Mouse (Mus musculus) embryonic stem cell, embryonic (primary cell): ENCODE data around the gene Uts2r.

Source experiments
- CTCF ChIA-PET, 4 experiments: fragments of 300-600 bp in 2 of 4; fragments of 350-600 bp in 2 of 4; sonication (Branson Sonifier 250); formaldehyde crosslinking; loops; one replicate each; lab custom pipeline; 2022; ENCODE audit warnings: inconsistent platforms in 2 of 4; lab: Charles Lee
- POLR2A ChIA-PET, 4 experiments: fragments of 300-600 bp in 2 of 4; fragments of 350-600 bp in 2 of 4; sonication (Branson Sonifier 250); formaldehyde crosslinking; loops; one replicate each; lab custom pipeline; 2022; ENCODE audit warnings: antibody characterized with exemption in 4 of 4, inconsistent platforms in 1 of 4; lab: Charles Lee

Gene Uts2r

DNA sequence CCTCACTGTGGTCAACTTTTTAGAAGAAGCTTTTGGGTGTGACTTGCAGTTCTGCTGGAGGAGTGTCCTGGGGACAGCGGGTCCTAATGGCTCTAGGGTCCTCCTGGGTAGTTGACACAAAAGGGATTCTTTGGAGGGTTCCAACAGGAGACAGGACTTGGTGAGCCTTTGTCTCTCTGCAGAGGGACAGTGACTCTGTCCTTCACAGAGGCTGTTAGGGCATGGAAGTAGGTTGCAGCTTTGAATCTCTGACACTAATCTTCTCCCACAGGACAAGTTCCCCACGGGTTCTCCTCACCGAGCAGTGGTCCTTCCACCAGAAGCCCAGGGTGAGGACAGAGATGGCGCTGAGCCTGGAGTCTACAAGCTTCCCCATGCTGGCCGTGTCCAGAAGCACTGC lies at the start of gene Uts2r:
TSS of gene Uts2r (plus strand) at position 301 of the 400 bp plus-strand sequence.
- ChIA-PET POLR2A (interaction anchor here in 3 of 4 experiments (1.1 to 3.8 kb wide), 6 partner anchors 9 to 228 kb away, joined by 3 to 24 read pairs (median 8); partner anchors contain the start of genes Tex19.1 (in 3 of the 3) and Rab40b (in 1 of the 3)), CTCF (interaction anchor here in 2 of 4 experiments (0.7 to 1.3 kb wide), 2 partner anchors 16 to 107 kb away, joined by 3 read pairs; no protein-coding TSS in a partner anchor)

DNA sequence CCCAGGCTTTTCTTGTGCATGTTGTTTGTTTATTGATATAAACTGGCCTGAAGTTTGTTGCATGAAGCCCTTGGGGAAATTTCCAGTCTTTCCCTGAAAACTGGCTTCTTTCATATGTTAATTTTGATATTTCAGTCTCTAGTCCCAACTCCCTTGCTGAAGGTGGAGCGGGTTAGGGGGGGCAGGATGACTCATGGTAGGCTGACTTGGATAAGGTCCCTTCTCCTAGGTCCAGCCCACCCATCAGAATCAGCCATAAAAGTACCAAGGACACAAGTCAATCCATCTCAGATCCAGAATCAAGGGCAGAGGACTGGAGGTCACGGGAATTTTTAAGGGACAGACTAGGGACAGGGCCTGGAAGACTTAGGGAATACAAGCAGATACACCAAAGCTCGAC lies 49.0 kb upstream of the Uts2r start:
- POLR2A ChIA-PET: interaction anchor here in 2 of 4 experiments (1.2 to 1.5 kb wide), 2 partner anchors 35 kb away, joined by 4 to 5 read pairs; partner anchors contain the start of gene Tex19.1 (in 2 of the 2)
- CTCF ChIA-PET: no interaction called here

DNA sequence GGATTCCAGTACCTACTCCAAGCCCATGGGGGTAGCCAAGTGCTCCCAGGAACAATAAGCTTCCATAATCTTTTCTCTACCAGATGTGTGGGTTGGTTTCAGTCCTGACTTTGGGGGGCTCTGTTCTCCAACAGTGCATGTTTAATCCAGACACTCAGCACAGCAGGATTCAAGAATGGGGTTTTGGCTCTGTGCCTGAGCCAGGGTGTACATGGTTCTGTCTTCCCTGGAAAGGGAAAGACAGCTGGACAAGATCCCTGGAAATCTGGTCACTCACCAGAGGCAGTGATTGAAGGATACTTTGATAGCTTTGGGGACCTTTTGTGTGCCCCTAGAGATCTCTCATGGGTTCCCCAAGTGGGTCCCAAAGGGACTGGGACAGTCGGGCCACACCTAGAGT lies 48.5 kb upstream of the Uts2r start:
- CTCF ChIA-PET: no interaction called here
- POLR2A ChIA-PET: interaction anchor here in 2 of 4 experiments (0.9 to 1.5 kb wide), 3 partner anchors 14 to 34 kb away, joined by 4 to 5 read pairs (median 5); partner anchors contain the start of gene Tex19.1 (in 2 of the 2)

DNA sequence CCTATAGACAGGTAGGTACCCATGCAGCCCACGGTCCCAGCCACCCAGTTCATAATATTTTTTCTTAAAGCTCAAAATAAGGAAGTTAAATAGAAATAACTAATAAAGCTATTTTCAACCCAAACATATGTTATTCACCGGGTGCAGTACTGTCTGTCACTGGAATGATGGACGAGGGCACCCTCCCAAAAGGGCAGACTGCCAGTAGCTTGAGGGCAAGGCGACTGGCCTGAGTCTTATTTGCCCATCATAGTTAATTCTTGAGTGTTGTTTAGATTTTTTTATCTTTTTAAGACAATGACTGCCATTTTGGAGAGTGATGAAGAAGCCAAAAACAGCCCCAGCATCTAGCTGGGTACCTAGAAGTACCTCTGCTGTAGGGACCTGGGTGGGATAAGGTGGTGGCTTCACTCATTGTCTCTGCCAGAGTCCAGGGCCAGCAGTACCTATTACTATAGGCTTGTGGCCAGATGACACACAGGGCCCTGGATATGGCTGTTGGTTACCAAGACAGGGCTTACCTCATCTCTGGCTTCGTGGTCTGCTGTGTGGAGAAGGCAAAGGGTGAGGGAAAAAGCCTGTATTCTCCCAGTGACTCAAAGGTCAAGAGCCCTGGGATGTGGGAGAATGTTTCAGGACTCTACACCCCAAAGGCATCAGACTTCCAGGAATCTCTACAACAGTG lies 47.8 kb upstream of the Uts2r start:
- ChIA-PET POLR2A (interaction anchor here in 2 of 4 experiments (0.9 to 1.5 kb wide), 3 partner anchors 14 to 34 kb away, joined by 4 to 5 read pairs (median 5); partner anchors contain the start of gene Tex19.1 (in 2 of the 2)), CTCF (interaction anchor here in 1 of 4 experiments (1.9 kb wide), 1 partner anchor 59 kb away, joined by 4 read pairs; no protein-coding TSS in a partner anchor)

DNA sequence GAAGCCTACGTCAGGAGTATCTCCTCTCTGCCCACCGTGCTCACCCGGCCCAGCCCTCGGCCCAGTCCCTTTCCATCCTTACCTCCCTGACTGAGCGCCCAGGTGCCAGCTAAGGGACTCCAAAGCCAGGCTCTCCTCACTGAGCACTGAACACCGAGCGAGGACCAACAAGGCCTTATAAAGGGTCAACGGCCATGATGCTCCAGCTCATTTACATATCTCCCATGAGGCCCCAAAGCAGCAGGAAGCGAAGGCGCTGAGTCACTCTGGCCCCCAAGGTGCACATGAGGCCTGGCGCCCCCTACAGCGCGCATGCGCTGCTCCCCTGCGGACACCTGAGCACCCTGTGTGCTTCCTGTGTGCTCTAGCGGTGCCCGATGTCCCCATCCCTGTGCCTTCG lies 42.0 kb upstream of the Uts2r start:
- CTCF ChIA-PET: interaction anchor here in 2 of 4 experiments (0.9 to 2.5 kb wide), 8 partner anchors 8 to 397 kb away, joined by 3 to 8 read pairs (median 4); no protein-coding TSS in a partner anchor

DNA sequence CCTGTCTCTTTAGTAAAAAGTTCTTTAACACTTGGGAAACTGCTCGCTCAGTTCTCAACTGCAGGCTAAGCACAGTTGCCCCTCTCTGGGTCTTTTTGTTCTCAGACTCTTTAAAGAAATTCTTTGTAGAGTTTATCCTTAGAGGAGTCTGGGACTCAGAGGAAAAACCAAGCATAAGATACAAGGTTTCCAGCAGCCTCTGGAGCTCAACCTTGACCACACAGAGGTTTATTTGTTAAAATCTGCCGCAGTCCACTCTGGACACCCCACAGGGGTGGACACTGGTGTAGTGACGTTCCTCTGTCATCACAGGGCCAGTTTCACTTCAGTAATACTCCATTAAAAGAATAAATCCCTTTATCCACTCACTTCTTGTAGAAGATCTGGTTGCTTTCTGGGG lies 41.5 kb upstream of the Uts2r start, which contains the start of gene Tex19.2:
TSS of gene Tex19.2 (minus strand) at position 101 of the 400 bp plus-strand sequence.
- CTCF ChIA-PET: interaction anchor here in 3 of 4 experiments (0.7 to 2.5 kb wide), 6 partner anchors 8 to 205 kb away, joined by 3 to 8 read pairs (median 4); no protein-coding TSS in a partner anchor

More for the DNA sequence above, 42.0 kb upstream of the Uts2r start:
- POLR2A ChIA-PET: interaction anchor here in 3 of 4 experiments (0.9 to 6.8 kb wide), 12 partner anchors 8 to 216 kb away, joined by 3 to 63 read pairs (median 4); partner anchors contain the start of genes Tex19.1 (in 3 of the 3), Csnk1d (in 1 of the 3) and Narf (in 1 of the 3)

DNA sequence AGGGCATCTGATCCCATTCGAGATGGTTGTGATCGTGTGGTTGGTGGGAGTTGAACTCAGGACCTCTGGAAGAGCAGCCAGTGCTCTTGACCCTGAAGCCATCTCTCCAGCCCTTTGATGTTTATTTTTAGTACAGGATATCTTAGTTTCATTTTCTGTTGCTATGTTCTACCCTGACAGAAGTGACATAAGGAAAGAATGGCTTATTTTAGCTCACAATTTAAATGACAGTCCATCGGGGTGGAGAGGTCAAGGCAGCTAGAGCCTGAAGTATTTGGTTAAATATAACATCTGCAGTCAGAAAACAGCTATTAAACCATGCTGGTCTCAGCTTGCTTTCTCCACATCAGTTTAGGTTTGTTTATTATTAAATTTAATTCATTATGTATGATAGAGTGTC lies 38.9 kb upstream of the Uts2r start:
- ChIA-PET CTCF (interaction anchor here in 1 of 4 experiments (0.6 kb wide), 1 partner anchor 99 kb away, joined by 3 read pairs; no protein-coding TSS in a partner anchor), POLR2A (interaction anchor here in 2 of 4 experiments (5.1 to 6.8 kb wide), 2 partner anchors 25 to 26 kb away, joined by 37 to 63 read pairs; partner anchors contain the start of gene Tex19.1 (in 2 of the 2))

More for the DNA sequence above, 41.5 kb upstream of the Uts2r start, which contains the start of gene Tex19.2:
- POLR2A ChIA-PET: interaction anchor here in 3 of 4 experiments (0.9 to 6.8 kb wide), 11 partner anchors 8 to 217 kb away, joined by 3 to 63 read pairs (median 4); partner anchors contain the start of genes Tex19.1 (in 3 of the 3), Csnk1d (in 1 of the 3) and Narf (in 1 of the 3)

DNA sequence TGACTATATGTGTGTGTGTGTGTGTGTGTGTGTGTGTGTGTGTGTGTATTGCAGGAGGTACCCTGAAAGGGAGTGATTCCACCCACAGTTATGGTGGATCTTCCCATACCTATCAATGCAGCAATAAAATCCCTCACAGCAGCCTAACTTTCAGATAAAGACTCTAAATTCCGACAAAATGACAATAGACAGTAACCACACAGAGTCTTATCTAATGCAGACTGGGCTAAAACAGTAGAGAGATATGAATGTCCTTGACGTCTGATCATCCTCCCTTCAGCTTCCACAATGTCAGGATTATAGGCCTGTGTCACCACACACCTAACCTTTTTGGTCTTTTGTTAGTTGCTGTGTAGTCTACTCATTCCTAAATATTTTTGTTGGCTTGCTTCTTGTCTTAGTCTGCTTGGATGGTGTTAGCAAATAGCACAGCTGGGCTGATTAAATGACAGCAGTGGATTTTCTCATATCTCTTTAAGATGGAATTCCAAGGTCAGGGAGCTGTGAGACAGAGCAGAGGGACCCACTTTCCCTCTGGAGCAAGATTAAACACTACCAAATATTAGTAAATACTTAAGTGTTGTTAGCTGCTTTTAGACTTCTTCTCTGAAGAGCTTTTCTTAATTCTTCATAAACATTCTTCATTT lies 37.9 kb upstream of the Uts2r start:
- ChIA-PET CTCF (no interaction called here), POLR2A (interaction anchor here in 2 of 4 experiments (1.2 to 1.3 kb wide), 2 partner anchors 10 to 21 kb away, joined by 3 read pairs; no protein-coding TSS in a partner anchor)

DNA sequence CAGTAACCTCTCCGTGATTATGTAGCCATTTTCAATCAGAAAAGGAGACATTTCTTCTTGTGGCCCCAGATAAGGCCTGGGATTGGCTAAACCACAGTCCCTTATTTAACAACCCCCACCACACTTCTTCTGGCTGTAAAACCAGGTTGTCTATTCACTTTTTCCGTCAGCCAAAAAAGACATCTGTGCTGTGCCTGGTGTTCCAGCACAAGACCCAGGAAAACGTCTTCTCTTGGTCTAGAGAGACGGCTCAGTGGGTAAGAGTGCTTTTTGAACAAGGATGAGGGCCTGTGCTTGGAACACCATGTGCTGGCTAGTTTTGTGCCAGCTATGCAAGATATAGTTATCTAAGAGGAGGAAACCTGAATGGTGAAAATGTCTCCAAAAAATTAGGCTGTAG lies 36.6 kb upstream of the Uts2r start:
- ChIA-PET POLR2A (interaction anchor here in 2 of 4 experiments (1.2 to 1.3 kb wide), 2 partner anchors 22 to 222 kb away, joined by 3 read pairs; no protein-coding TSS in a partner anchor), CTCF (interaction anchor here in 2 of 4 experiments (0.6 to 1.8 kb wide), 3 partner anchors 403 to 1006 kb away, joined by 3 to 4 read pairs (median 4); no protein-coding TSS in a partner anchor)

DNA sequence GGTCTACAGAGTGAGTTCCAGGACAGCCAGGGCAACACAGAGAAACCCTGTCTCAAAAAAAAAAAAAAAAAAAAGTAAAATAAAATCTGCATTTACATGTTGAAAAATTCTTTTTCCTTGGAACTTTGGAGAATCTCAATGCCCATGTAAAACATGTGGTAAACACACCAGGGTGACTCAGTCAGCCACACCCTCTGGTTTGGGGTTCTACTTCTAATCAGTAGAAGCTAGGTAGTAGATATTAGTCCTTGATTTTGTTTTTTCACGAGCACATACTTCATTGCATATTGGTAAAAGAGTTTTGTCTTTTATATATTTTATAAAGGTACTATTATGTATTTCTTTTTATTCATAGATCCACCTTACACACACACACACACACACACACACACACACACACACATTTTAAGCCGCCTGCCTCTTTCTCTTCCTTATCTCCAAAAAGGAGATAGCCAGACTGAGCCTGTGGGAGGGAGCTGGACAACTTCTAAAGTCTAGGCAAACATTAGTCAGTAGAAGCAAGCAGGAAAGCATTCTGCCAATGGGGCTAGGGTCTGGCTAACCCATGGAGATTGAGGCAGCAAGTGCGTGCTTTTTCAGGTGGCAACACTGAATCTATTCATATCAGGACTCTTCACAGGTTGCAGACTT lies 34.4 kb upstream of the Uts2r start:
- CTCF ChIA-PET: interaction anchor here (0.5 to 1.9 kb wide), 45 partner anchors 8 to 756 kb away, joined by 3 to 13 read pairs (median 4); partner anchors contain the start of genes Cd7 (in 1 of the 4), Rac3 (in 1 of the 4), Tex19.1 (in 1 of the 4) and Tex19.2 (in 1 of the 4)
- POLR2A ChIA-PET: interaction anchor here in 3 of 4 experiments (0.5 to 2.2 kb wide), 16 partner anchors 8 to 493 kb away, joined by 3 to 17 read pairs (median 4); partner anchors contain the start of genes Tex19.1 (in 2 of the 3) and Tex19.2 (in 1 of the 3)

DNA sequence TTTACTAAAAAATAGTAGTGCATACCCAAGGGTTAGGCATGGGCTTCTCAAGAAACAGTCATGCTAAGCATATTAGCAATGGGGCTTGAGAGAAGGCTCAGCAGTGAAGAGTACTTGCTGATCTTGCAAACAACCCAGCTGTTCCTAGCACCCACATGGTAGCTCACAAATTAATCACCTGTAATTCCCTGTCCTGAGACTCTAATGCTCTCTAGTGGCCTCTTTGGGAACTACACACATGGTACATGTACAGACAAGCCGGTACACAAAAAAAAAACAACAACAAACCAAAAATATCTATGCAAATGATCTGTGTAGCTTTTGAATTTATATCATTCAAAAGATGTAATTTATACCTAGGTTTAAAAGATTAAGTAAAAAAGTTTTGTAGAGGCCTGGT lies 33.7 kb upstream of the Uts2r start:
- ChIA-PET CTCF (interaction anchor here (0.5 to 1.9 kb wide), 44 partner anchors 9 to 757 kb away, joined by 3 to 13 read pairs (median 4); partner anchors contain the start of genes Cd7 (in 1 of the 4), Rac3 (in 1 of the 4), Tex19.1 (in 1 of the 4) and Tex19.2 (in 1 of the 4)), POLR2A (interaction anchor here (0.6 to 2.2 kb wide), 16 partner anchors 8 to 494 kb away, joined by 3 to 17 read pairs (median 3); partner anchors contain the start of genes Tex19.1 (in 3 of the 4) and Tex19.2 (in 1 of the 4))

DNA sequence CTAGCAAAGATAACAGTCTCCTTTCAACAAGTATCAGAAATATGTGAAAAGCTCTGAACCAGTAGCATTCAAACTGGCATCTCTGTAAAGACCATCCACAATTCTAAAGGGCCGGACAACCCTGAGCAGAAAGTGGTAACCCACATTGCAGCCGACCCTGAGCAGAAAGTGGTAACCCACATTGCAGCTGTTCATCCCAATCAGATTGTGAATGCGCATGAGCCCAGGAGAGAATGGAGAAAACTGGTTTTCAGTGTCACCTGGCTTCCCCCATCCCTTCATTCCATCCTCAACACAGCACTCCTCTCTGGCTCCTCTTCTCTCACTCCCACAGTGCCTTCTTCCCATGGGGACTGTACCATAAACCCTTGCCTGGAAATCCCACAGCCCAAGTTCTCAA lies 32.6 kb upstream of the Uts2r start:
- POLR2A ChIA-PET: interaction anchor here in 1 of 4 experiments (1.3 kb wide), 1 partner anchor 18 kb away, joined by 3 read pairs; the partner anchor contains the start of gene Tex19.1
- CTCF ChIA-PET: no interaction called here

DNA sequence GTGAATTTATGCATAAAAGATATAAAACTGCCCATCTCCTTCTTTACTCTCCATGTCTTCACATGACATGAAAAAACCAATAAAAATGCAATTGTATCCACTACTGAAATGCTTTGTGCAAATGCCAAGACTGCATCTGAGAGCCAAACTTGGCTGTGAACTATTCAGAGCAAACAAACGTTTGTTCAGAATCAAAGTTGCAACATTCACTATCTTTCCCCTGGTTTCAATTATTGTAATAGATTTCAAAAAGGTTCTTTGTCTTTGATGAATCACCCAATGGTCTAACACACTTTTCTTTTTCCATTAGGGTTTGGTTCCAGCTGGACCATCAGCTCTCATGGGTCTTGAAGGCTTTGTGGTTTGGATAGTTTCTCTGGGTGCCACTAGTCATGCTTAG lies 30.5 kb upstream of the Uts2r start:
- ChIA-PET CTCF (no interaction called here), POLR2A (interaction anchor here in 2 of 4 experiments (1.2 to 3.2 kb wide), 3 partner anchors 9 to 17 kb away, joined by 3 to 16 read pairs (median 5); partner anchors contain the start of gene Tex19.1 (in 1 of the 2))

DNA sequence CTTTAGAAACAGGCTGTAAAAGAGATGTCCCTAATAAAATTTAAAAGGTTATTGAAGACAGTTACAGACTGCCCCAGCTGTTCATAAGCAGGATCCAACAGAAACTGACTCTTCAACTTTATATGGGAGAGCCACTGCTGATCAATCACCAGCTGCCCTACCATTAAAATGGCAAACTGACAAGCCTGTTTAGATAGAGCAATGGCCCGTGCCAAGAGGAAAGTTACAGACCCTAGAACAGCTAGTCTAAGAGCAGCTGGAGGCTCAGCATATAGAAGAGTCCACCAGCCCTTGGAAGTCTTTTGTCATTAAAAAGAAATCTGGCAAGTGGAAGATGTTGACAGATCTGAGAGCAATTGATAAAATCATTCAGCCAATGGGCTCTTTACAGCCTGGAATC lies 25.5 kb upstream of the Uts2r start:
- ChIA-PET CTCF (no interaction called here), POLR2A (interaction anchor here in 1 of 4 experiments (2.0 kb wide), 1 partner anchor 12 kb away, joined by 5 read pairs; the partner anchor contains the start of gene Tex19.1)

DNA sequence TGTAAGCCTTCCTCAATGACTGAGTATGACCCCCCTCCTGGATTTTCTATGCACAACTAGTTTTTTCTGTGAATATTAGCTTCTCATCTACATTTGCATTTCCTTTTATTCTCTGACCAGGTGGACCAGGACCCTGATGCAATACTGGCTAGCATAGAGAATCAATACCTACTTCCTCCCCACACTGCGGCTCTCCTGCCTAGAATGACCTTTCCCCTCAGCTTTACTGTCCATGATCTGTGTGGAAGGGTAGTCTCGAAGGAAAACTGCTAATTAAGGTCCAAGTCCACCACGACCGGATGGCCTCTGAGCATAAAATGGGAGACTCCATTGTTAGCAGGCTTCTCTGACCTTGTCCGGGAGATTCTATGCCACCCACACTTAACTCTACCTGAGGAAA lies 22.4 kb upstream of the Uts2r start:
- POLR2A ChIA-PET: interaction anchor here in 2 of 4 experiments (1.1 to 3.3 kb wide), 2 partner anchors 9 kb away, joined by 6 to 22 read pairs; partner anchors contain the start of gene Tex19.1 (in 2 of the 2)

DNA sequence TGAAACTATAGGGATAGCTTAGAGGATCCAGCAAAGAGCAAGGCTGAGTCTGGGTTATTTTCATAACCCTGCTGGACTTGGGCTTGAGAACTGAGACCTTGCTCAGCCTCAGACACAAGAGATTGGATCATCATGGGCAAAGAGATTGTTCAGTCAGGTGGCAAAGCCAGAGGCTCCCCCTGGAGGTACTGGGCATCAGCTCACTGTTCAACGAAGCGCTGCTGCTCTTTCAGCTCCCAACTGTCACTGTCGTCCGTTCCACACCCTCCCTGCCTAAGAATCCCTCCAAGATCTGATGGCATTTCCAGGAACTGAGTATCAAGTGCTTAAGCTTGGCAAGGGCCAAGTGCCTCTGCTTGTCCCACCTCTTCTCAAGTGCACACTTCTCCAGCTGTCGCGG lies 21.3 kb upstream of the Uts2r start:
- POLR2A ChIA-PET: interaction anchor here (0.8 to 3.3 kb wide), 12 partner anchors 8 to 188 kb away, joined by 3 to 22 read pairs (median 4); partner anchors contain the start of genes Tex19.1 (in 1 of the 4) and Tex19.2 (in 1 of the 4)
- CTCF ChIA-PET: interaction anchor here (0.6 to 2.2 kb wide), 11 partner anchors 12 to 418 kb away, joined by 3 to 7 read pairs (median 3); partner anchors contain the start of genes Narf (in 1 of the 4) and Tex19.2 (in 1 of the 4)

More for the DNA sequence above, 22.4 kb upstream of the Uts2r start:
- CTCF ChIA-PET: interaction anchor here in 1 of 4 experiments (2.0 kb wide), 1 partner anchor 84 kb away, joined by 5 read pairs; no protein-coding TSS in a partner anchor
